Mouse (Mus musculus): ENCODE measurements around the gene Ppm1j. TPM values are rescaled to one million over a fixed set of nuclear protein-coding genes. Genes with fewer than 3 reads are reported as not detected.
A peak's percentile ranks its signal among the peaks of the same experiment; 100 is the strongest.

Ppm1j gene
- polyA plus RNA-seq, 1 experiment from 2014 or later, result 0.69 TPM

- Histone ChIP-seq H3K36me3 (ENCODE audit: control insufficient read depth, insufficient read depth, low read length) (peaks cover 4% of the 10 kb centered on the region; the same call in 1 of the 2 replicates), H3K4me3 (ENCODE audit: low read depth, low read length) (peak overlapping the region; percentile 49), H3K4me2 (ENCODE audit: low read length) (peak overlapping the region; percentile 96), H3K9me3 (replicated peaks; ENCODE audit: control insufficient read depth, low read length) (no peaks in the 10 kb centered on the region), H3K4me1 (ENCODE audit: control insufficient read depth, insufficient read depth, low read length) (peaks cover 11% of the 10 kb centered on the region; the same call in 1 of the 2 replicates), H3K9ac (ENCODE audit: low read length) (peak overlapping the region; percentile 68), H3K27me3 (replicated peaks; ENCODE audit: control insufficient read depth, insufficient read depth, low read length) (peaks cover 7% of the 10 kb centered on the region; the same call in 1 of the 2 replicates), H3K27ac (ENCODE audit: low read depth, low read length) (peak overlapping the region; percentile 21; the same call in 1 of the 2 replicates)
- under 1% methylated on average over 10 of the region's 10 CpGs for WGBS
- peak; percentile 32; the same call in 1 of the 2 replicates for ATAC-seq
- no peak for DNase-seq (ENCODE audit: low spot score)
Observed at GRCm38 (mm10) chr3:104789312-104789605, 8.4 kb downstream of the Ppm1j start.

- H3K4me2 ChIP-seq (ENCODE audit: low read length), result peak overlapping the region; percentile 96
- H3K27ac ChIP-seq (ENCODE audit: low read depth, low read length), result no peak overlapping the region
- no peaks in the 10 kb centered on the region for H3K9me3 ChIP-seq (replicated peaks; ENCODE audit: control insufficient read depth, low read length)
- WGBS, result 39% methylated on average over 13 of the region's 13 CpGs
- peaks cover 5% of the 10 kb centered on the region; the same call in 1 of the 2 replicates for H3K36me3 ChIP-seq (ENCODE audit: control insufficient read depth, insufficient read depth, low read length)
- DNase-seq (ENCODE audit: low spot score) (no peak), ATAC-seq (no peak)
- peak overlapping the region; percentile 68; the same call in 1 of the 2 replicates for H3K9ac ChIP-seq (ENCODE audit: low read length)
- peaks cover 7% of the 10 kb centered on the region; the same call in 1 of the 2 replicates for H3K27me3 ChIP-seq (replicated peaks; ENCODE audit: control insufficient read depth, insufficient read depth, low read length)
- peak overlapping the region; percentile 49 for H3K4me3 ChIP-seq (ENCODE audit: low read depth, low read length)
- H3K4me1 ChIP-seq (ENCODE audit: control insufficient read depth, insufficient read depth, low read length), result peaks cover 17% of the 10 kb centered on the region; the same call in 1 of the 2 replicates
Observed at GRCm38 (mm10) chr3:104789822-104790221, 9.0 kb downstream of the Ppm1j start.

DNA sequence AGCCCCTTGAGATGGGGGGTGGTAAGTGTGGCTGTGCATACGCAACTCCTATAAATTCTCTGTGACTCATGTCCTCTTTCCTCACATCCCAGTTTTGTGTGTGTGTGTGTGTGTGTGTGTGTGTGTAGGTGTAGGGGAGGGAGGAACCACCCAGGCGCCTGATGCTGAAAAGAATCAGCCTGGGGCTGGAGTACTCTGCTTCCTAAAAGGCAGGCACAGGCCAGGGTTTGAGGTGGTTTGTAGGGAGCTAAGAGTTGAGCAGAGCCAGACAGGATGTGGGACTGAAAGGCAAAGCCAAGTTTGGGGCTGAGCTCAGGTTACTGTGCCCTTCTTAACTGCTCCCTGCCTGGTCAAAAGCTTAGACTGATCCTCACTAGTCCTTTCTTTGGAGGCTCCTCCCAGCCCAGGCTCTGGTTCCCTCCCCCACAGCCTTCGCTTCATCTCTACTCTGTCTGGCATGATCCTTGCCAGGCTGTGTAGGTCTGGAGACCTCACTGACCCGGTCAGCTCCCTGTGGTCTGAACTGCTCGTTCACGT lies 9.6 kb downstream of the Ppm1j start:
- Histone ChIP-seq H3K36me3 (ENCODE audit: control insufficient read depth, insufficient read depth, low read length) (peaks cover 9% of the 10 kb centered on the region; the same call in 1 of the 2 replicates), H3K9ac (ENCODE audit: low read length) (no peak overlapping the region), H3K4me2 (ENCODE audit: low read length) (peak overlapping the region; percentile 96), H3K4me1 (ENCODE audit: control insufficient read depth, insufficient read depth, low read length) (peaks cover 18% of the 10 kb centered on the region; the same call in 1 of the 2 replicates), H3K9me3 (replicated peaks; ENCODE audit: control insufficient read depth, low read length) (no peaks in the 10 kb centered on the region), H3K27ac (ENCODE audit: low read depth, low read length) (no peak overlapping the region), H3K27me3 (replicated peaks; ENCODE audit: control insufficient read depth, insufficient read depth, low read length) (peaks cover 3% of the 10 kb centered on the region; the same call in 1 of the 2 replicates), H3K4me3 (ENCODE audit: low read depth, low read length) (0 out of 2 replicates have a peak overlapping the region, but pooled peaks have one; percentile 49)
- peak; percentile 20 for DNase-seq (ENCODE audit: low spot score)
- no peak for ATAC-seq
- 29% methylated on average over 6 of the region's 6 CpGs for WGBS

- 23% methylated on average over 4 of the region's 4 CpGs for WGBS
- Histone ChIP-seq H3K4me2 (ENCODE audit: low read length) (peak overlapping the region; percentile 96), H3K4me1 (ENCODE audit: control insufficient read depth, insufficient read depth, low read length) (peaks cover 22% of the 10 kb centered on the region; the same call in 1 of the 2 replicates), H3K27me3 (replicated peaks; ENCODE audit: control insufficient read depth, insufficient read depth, low read length) (no peaks in the 10 kb centered on the region), H3K4me3 (ENCODE audit: low read depth, low read length) (no peak overlapping the region), H3K36me3 (ENCODE audit: control insufficient read depth, insufficient read depth, low read length) (peaks cover 9% of the 10 kb centered on the region; the same call in 1 of the 2 replicates), H3K9ac (ENCODE audit: low read length) (no peak overlapping the region; the same call in 1 of the 2 replicates), H3K27ac (ENCODE audit: low read depth, low read length) (no peak overlapping the region), H3K9me3 (replicated peaks; ENCODE audit: control insufficient read depth, low read length) (no peaks in the 10 kb centered on the region)
- DNase-seq (ENCODE audit: low spot score) (no peak), ATAC-seq (no peak)
Observed at GRCm38 (mm10) chr3:104791017-104791416, 10.2 kb downstream of the Ppm1j start.

- no peak overlapping the region for H3K27ac ChIP-seq (ENCODE audit: low read depth, low read length)
- 93% methylated on average over 8 of the region's 8 CpGs for WGBS
- H3K4me3 ChIP-seq (ENCODE audit: low read depth, low read length), result no peak overlapping the region
- H3K4me2 ChIP-seq (ENCODE audit: low read length), result no peak overlapping the region
- peaks cover 12% of the 10 kb centered on the region; the same call in 1 of the 2 replicates for H3K36me3 ChIP-seq (ENCODE audit: control insufficient read depth, insufficient read depth, low read length)
- no peak overlapping the region for H3K9ac ChIP-seq (ENCODE audit: low read length)
- no peak for DNase-seq (ENCODE audit: low spot score)
- ATAC-seq, result no peak
- peaks cover 22% of the 10 kb centered on the region; the same call in 1 of the 2 replicates for H3K4me1 ChIP-seq (ENCODE audit: control insufficient read depth, insufficient read depth, low read length)
- no peaks in the 10 kb centered on the region for H3K27me3 ChIP-seq (replicated peaks; ENCODE audit: control insufficient read depth, insufficient read depth, low read length)
- H3K9me3 ChIP-seq (replicated peaks; ENCODE audit: control insufficient read depth, low read length), result no peaks in the 10 kb centered on the region
Observed at GRCm38 (mm10) chr3:104791671-104792070, 10.8 kb downstream of the Ppm1j start.

DNA sequence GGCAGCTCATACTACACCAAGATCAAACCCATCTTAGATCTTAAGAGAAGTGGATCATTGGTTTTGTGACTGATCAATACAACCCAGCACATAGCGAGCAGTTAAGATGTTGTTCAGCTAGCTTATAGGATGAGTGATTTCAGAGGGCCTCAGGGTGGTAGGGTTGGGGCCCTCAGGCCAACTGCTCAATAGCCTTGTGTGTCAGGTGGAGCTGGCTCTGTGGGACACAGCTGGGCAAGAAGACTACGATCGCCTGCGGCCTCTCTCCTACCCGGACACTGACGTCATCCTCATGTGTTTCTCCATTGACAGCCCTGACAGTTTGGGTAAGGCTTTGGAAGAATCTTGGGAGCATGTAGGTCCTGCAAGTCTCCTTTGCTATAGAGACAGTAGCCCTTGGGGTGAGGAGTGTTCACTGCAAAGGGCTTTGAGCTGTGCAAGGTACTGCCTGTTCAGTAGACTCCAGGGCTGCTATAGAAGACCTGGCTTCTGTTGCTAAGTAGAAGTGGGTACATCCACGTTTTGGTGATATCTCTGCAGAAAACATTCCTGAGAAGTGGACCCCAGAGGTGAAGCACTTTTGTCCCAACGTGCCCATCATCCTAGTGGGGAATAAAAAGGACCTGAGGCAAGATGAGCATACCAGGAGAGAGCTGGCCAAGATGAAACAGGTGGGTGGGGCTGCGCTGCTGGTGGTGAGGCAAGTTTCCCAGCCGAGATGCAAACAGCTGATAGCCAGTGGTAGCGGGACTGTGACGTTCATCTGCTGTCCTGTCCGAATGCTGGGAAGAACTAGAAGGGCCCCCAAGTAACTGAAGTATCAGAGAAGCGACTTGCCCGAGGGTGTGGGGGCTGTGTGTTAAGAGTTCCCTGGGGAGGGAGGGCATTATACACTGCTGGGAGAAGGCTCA lies 11.8 kb downstream of the Ppm1j start:
- H3K27me3 ChIP-seq (replicated peaks; ENCODE audit: control insufficient read depth, insufficient read depth, low read length), result no peaks in the 10 kb centered on the region
- H3K27ac ChIP-seq (ENCODE audit: low read depth, low read length), result no peak overlapping the region
- H3K36me3 ChIP-seq (ENCODE audit: control insufficient read depth, insufficient read depth, low read length), result peaks cover 16% of the 10 kb centered on the region; the same call in 1 of the 2 replicates
- H3K9me3 ChIP-seq (replicated peaks; ENCODE audit: control insufficient read depth, low read length), result no peaks in the 10 kb centered on the region
- H3K4me1 ChIP-seq (ENCODE audit: control insufficient read depth, insufficient read depth, low read length), result peaks cover 22% of the 10 kb centered on the region; the same call in 1 of the 2 replicates
- DNase-seq (ENCODE audit: low spot score), result no peak
- ATAC-seq, result no peak
- WGBS, result 77% methylated on average over 15 of the region's 15 CpGs
- no peak overlapping the region for H3K4me3 ChIP-seq (ENCODE audit: low read depth, low read length)
- H3K4me2 ChIP-seq (ENCODE audit: low read length), result no peak overlapping the region
- no peak overlapping the region for H3K9ac ChIP-seq (ENCODE audit: low read length)

DNA sequence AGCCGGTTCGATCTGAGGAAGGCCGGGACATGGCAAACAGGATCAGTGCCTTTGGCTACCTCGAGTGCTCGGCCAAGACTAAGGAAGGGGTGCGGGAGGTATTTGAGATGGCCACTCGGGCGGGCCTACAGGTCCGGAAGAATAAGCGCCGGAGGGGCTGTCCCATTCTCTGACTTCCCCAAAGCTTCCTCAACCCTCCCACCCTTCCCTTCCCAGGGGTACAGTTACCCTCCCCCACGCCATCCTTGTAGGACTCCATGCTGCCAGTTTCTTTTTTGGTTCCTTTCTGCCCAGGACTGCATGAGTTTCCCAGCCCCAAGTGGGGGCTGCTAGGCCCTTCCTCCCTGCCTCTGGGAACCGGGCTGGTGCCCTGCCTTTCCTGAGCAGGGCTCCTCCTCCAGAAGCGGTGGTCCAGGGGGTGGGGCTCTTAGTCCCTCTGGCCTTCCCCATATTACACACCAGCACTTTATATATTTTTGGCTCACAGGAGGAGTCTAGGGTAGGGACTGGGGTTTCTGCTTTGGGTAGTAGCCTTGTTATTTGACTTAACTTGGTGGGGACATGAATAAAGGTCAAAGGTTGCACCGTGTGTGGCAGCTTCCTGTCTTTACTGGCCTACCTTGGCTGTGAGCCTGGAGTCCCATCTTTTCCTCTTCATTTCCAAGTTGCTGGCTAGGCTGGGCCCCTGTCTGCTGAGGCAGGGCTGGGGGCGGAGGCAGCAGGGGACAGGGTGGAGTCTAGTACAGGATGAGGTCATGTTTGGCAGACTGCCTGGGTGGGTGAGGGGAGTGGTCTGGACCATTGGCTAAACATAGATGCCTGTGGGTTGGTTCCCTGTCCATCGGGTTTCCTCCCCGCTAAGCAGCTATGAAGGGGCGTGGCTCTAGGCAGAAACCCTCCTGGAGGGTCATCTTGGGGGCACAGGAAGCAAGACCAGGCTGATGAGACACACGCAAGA lies 13.3 kb downstream of the Ppm1j start:
- DNase-seq (ENCODE audit: low spot score), result peak; percentile 93
- H3K36me3 ChIP-seq (ENCODE audit: control insufficient read depth, insufficient read depth, low read length), result peaks cover 16% of the 10 kb centered on the region; the same call in 1 of the 2 replicates
- H3K4me3 ChIP-seq (ENCODE audit: low read depth, low read length), result no peak overlapping the region
- no peaks in the 10 kb centered on the region for H3K27me3 ChIP-seq (replicated peaks; ENCODE audit: control insufficient read depth, insufficient read depth, low read length)
- peaks cover 18% of the 10 kb centered on the region; the same call in 1 of the 2 replicates for H3K4me1 ChIP-seq (ENCODE audit: control insufficient read depth, insufficient read depth, low read length)
- H3K27ac ChIP-seq (ENCODE audit: low read depth, low read length), result peak overlapping the region; percentile 60; the same call in 1 of the 2 replicates
- no peaks in the 10 kb centered on the region for H3K9me3 ChIP-seq (replicated peaks; ENCODE audit: control insufficient read depth, low read length)
- ATAC-seq, result peak; percentile 90
- H3K4me2 ChIP-seq (ENCODE audit: low read length), result no peak overlapping the region
- WGBS, result 45% methylated on average over 20 of the region's 20 CpGs
- H3K9ac ChIP-seq (ENCODE audit: low read length), result no peak overlapping the region

DNA sequence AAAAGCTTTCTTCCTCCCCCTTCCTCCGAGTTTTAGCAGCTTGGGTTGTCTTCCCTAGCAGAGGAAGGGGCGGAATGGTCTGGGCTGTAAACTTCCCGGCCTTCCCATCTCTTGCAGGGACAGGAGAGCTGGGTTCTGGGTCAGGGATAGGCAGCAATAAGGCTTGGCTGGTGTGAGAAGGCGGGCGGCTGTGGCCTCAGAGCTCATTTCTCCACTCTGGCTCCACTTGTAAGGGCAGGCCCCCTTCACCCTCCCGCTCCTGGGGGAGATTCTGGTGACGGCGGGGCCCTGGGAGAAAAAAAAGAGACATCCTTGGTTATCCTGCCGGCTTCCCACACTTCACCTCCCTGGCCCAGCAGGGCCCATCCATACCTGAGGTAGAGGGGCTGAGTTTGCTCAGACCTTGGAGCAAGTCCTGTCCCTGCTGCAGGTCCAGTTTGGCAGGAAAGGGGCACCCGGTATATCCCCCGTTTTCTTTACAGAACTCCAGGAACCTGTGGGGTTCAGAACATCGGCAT lies 14.2 kb downstream of the Ppm1j start:
- peaks cover 21% of the 10 kb centered on the region; the same call in 1 of the 2 replicates for H3K36me3 ChIP-seq (ENCODE audit: control insufficient read depth, insufficient read depth, low read length)
- 77% methylated on average over 12 of the region's 12 CpGs for WGBS
- ATAC-seq (no peak), DNase-seq (ENCODE audit: low spot score) (no peak)
- H3K9me3 ChIP-seq (replicated peaks; ENCODE audit: control insufficient read depth, low read length), result no peaks in the 10 kb centered on the region
- H3K4me1 ChIP-seq (ENCODE audit: control insufficient read depth, insufficient read depth, low read length), result peaks cover 17% of the 10 kb centered on the region; the same call in 1 of the 2 replicates
- no peak overlapping the region for H3K9ac ChIP-seq (ENCODE audit: low read length)
- no peak overlapping the region for H3K27ac ChIP-seq (ENCODE audit: low read depth, low read length)
- no peak overlapping the region for H3K4me2 ChIP-seq (ENCODE audit: low read length)
- H3K27me3 ChIP-seq (replicated peaks; ENCODE audit: control insufficient read depth, insufficient read depth, low read length), result no peaks in the 10 kb centered on the region
- H3K4me3 ChIP-seq (ENCODE audit: low read depth, low read length), result no peak overlapping the region
